Mouse (Mus musculus): ENCODE results near the gene Ifitm10.
"Not testable (repeated sequence)": the region's sequence is repeated elsewhere in the genome, so short reads cannot be mapped to it uniquely, and the experiment has no call there.

DNA sequence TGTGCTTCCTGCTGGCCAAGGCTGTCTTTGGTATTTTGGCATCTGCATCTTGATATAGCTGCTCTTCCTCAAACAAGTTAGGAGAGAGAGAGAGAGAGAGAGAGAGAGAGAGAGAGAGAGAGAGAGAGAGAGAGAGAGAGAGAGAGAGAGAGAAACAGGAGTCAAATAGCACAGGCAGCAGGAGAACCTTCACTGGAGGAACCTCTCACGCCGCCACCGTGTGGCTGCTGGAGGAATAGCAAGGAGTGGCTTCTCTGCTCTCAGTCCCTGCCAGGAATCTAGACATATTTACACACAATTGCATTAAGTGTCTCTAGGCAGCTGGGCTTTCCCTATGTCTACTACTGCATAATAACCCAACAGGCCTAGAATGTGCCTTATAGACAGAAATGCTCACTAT is 95.4 kb downstream of the Ifitm10 start:
- not testable (repeated sequence) for TF ChIP-seq GATA1 (IDR thresholded peaks at IDR 0.05; ENCODE audit: borderline replicate concordance, low read length); FLI1 (IDR thresholded peaks at IDR 0.05; ENCODE audit: low read length)
